Mouse (Mus musculus) gastrocnemius, adult 2 months (tissue): Measurements from ENCODE around the gene Nfkbie. TPM values are rescaled to one million over a fixed set of nuclear protein-coding genes. Genes with fewer than 3 reads are reported as not detected.

Experiments
- DNase-seq: peaks from one replicate; pipeline ENCODE4 v3.0.0; 2022
- H3K27ac ChIP-seq: fragments of 200-600 bp; 2 replicates; pipeline ENCODE4 v1.8.1; 2022; ENCODE audit warnings: mild to moderate bottlenecking
- H3K4me3 ChIP-seq: fragments of 200-600 bp; 2 replicates; pipeline ENCODE4 v1.8.1; 2022; ENCODE audit warnings: mild to moderate bottlenecking, moderate library complexity
- CTCF ChIP-seq: fragments of 200-600 bp; IDR thresholded peaks from 2 replicates; pipeline ENCODE4 v1.8.1; 2022; ENCODE audit warnings: antibody characterized with exemption, mild to moderate bottlenecking, moderate library complexity
- intact Hi-C: fragments of 180-260 bp; cut with DNase I; formaldehyde crosslinking; loops from one replicate; pipeline ENCODE4 v1.15.1; 2025
- total RNA-seq, 2 experiments: library from RNA; stranded (reverse); gene quantifications; 2 replicates each; pipeline ENCODE4 v1.2.3; 2021

Nfkbie gene
- total RNA-seq, 2 experiments from 2014 or later, result 0.36 to 0.43 TPM

GRCm38 (mm10) chr17:45590410-45590809 is 34.9 kb downstream of the Nfkbie start:
- Histone ChIP-seq H3K27ac (peak overlapping the region; percentile 94), H3K4me3 (no peak overlapping the region)
- TF ChIP-seq CTCF, result no peak

GRCm38 (mm10) chr17:45591701-45592605 is 36.5 kb downstream of the Nfkbie start:
- peak overlapping the region; percentile 89 for H3K4me3 ChIP-seq
- no peak for TF ChIP-seq CTCF

More at GRCm38 (mm10) chr17:45590410-45590809, 34.9 kb downstream of the Nfkbie start:
- no peak for DNase-seq
- intact Hi-C loops, result loop anchor here (10.0 kb wide), 1 partner anchor 444 kb away; the partner anchor contains the start of gene Vegfa

GRCm38 (mm10) chr17:45592606-45593431 is 37.3 kb downstream of the Nfkbie start:
- intact Hi-C loops, result loop anchor here (10.0 kb wide), 1 partner anchor 442 kb away; the partner anchor contains the start of gene Vegfa
- peak overlapping the region; percentile 89 for H3K4me3 ChIP-seq
- H3K27ac ChIP-seq, result peak overlapping the region; percentile 94
- peak; percentile 77 for DNase-seq
- no peak for TF ChIP-seq CTCF

More at GRCm38 (mm10) chr17:45591701-45592605, 36.5 kb downstream of the Nfkbie start:
- peak; percentile 87 for DNase-seq
- H3K27ac ChIP-seq, result peak overlapping the region; percentile 94
- intact Hi-C loops, result loop anchor here (10.0 kb wide), 1 partner anchor 443 kb away; the partner anchor contains the start of gene Vegfa

GRCm38 (mm10) chr17:45593479-45593878 is 38.0 kb downstream of the Nfkbie start:
- TF ChIP-seq CTCF, result peak; percentile 2; the same call in 1 of the 2 replicates
- intact Hi-C loops, result loop anchor here (10.0 kb wide), 1 partner anchor 441 kb away; the partner anchor contains the start of gene Vegfa
- DNase-seq, result no peak
- Histone ChIP-seq H3K27ac (peak overlapping the region; percentile 94), H3K4me3 (peak overlapping the region; percentile 89)

- peak overlapping the region; percentile 89 for H3K4me3 ChIP-seq
- no peak for TF ChIP-seq CTCF
Observed at GRCm38 (mm10) chr17:45594195-45594594, 38.7 kb downstream of the Nfkbie start.

GRCm38 (mm10) chr17:45594881-45595735 is 39.6 kb downstream of the Nfkbie start:
- Histone ChIP-seq H3K27ac (peak overlapping the region; percentile 91), H3K4me3 (peak overlapping the region; percentile 89)
- intact Hi-C loops, result loop anchor here (10.0 kb wide), 1 partner anchor 440 kb away; the partner anchor contains the start of gene Vegfa
- TF ChIP-seq CTCF, result peak; percentile 11; the same call in 1 of the 2 replicates
- DNase-seq, result peak; percentile 90

More at GRCm38 (mm10) chr17:45594195-45594594, 38.7 kb downstream of the Nfkbie start:
- no peak for DNase-seq
- H3K27ac ChIP-seq, result peak overlapping the region; percentile 91
- intact Hi-C loops, result loop anchor here (10.0 kb wide), 1 partner anchor 441 kb away; the partner anchor contains the start of gene Vegfa

- DNase-seq, result no peak
- intact Hi-C loops, result loop anchor here (10.0 kb wide), 1 partner anchor 439 kb away; the partner anchor contains the start of gene Vegfa
Observed at GRCm38 (mm10) chr17:45595736-45596390, 40.4 kb downstream of the Nfkbie start.

GRCm38 (mm10) chr17:45596631-45597396 is 41.3 kb downstream of the Nfkbie start:
- peak; percentile 82 for TF ChIP-seq CTCF
- Histone ChIP-seq H3K4me3 (no peak overlapping the region), H3K27ac (peak overlapping the region; percentile 91)
- DNase-seq, result peak; percentile 93
- intact Hi-C loops, result loop anchor here (10.0 kb wide), 1 partner anchor 438 kb away; the partner anchor contains the start of gene Vegfa

More at GRCm38 (mm10) chr17:45595736-45596390, 40.4 kb downstream of the Nfkbie start:
- Histone ChIP-seq H3K27ac (peak overlapping the region; percentile 91), H3K4me3 (peak overlapping the region; percentile 89)
- TF ChIP-seq CTCF, result no peak

GRCm38 (mm10) chr17:45597787-45598186 is 42.3 kb downstream of the Nfkbie start:
- peak overlapping the region; percentile 90 for H3K27ac ChIP-seq
- H3K4me3 ChIP-seq, result no peak overlapping the region
- TF ChIP-seq CTCF, result no peak
- peak; percentile 71 for DNase-seq
- intact Hi-C loops, result loop anchor here (10.0 kb wide), 1 partner anchor 437 kb away; the partner anchor contains the start of gene Vegfa

GRCm38 (mm10) chr17:45598376-45598775 is 42.9 kb downstream of the Nfkbie start:
- peak overlapping the region; percentile 77 for H3K4me3 ChIP-seq
- peak overlapping the region; percentile 90 for H3K27ac ChIP-seq
- intact Hi-C loops, result loop anchor here (10.0 kb wide), 1 partner anchor 436 kb away; the partner anchor contains the start of gene Vegfa
- TF ChIP-seq CTCF, result no peak
- no peak for DNase-seq
